Mouse (Mus musculus): ENCODE measurements at regions not wholly inside any gene's neighbourhood (a gene's known extent, or its start where the extent isn't known, plus 50 kb on each side); places are given as distances from the start of the nearest gene placed in this dataset.

DNA sequence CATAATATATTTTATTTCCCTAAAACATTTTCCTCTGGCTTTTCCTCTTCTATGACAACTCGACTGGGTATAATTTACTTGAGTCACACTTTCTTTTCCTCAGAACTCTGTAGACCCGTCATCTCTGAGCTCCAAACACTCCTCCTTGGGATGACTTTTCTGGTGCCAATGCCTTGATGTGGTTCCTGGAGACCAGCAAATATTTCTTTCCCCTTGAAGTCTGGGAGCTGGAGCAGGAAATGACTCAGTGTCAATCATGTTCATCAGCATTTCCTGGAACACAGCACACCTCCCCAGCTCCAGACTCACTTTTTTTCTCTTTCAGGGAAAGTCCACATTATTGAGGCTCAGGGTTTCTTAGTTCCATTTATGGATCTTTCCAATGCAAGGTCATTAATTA is 197.3 kb upstream of the Irx3 start:
- TF ChIP-seq POLR2A (IDR thresholded peaks at IDR 0.05; ENCODE audit: insufficient read length, low read depth) (no peak), CEBPB (IDR thresholded peaks at IDR 0.05; ENCODE audit: insufficient read depth, poor library complexity, severe bottlenecking) (no peak), REST (IDR thresholded peaks at IDR 0.05; ENCODE audit: insufficient read depth, insufficient read length) (no peak)
